Mouse (Mus musculus) erythroblast, embryonic 14.5 days (primary cell): Measurements from ENCODE around the gene Tmem91. TPM values are rescaled to one million over a fixed set of nuclear protein-coding genes. Genes with fewer than 3 reads are reported as not detected.

Source experiments
- H3K27me3 ChIP-seq: 2 replicates; pipeline ENCODE4 v1.6.1; 2012; ENCODE audit warnings: inconsistent platforms; ENCODE audit not compliant: control insufficient read depth
- H3K36me3 ChIP-seq: 2 replicates; pipeline ENCODE4 v1.6.1; 2012; ENCODE audit warnings: mild to moderate bottlenecking, inconsistent platforms; ENCODE audit not compliant: control insufficient read depth
- H3K4me1 ChIP-seq: 2 replicates; pipeline ENCODE4 v1.6.1; 2012; ENCODE audit warnings: inconsistent platforms; ENCODE audit not compliant: control insufficient read depth
- H3K4me3 ChIP-seq: replicated peaks from 2 replicates; pipeline ENCODE3; 2012; ENCODE audit warnings: moderate library complexity, mild to moderate bottlenecking, inconsistent platforms
- H3K9me3 ChIP-seq: 2 replicates; pipeline ENCODE4 v1.6.1; 2012; ENCODE audit warnings: low read length, inconsistent platforms, mixed read lengths; ENCODE audit not compliant: control insufficient read depth
- GATA1 ChIP-seq: IDR thresholded peaks from 2 replicates; pipeline ENCODE4 v1.6.1; 2012; ENCODE audit warnings: low read length, inconsistent platforms, mixed read lengths
- TAL1 ChIP-seq: IDR thresholded peaks from 3 replicates; pipeline ENCODE4 v1.6.1; 2012; ENCODE audit warnings: low read length, inconsistent platforms, mixed read lengths
- polyA plus RNA-seq: library from polyadenylated mRNA; stranded (reverse); fragments of >175 nt; gene quantifications from 2 replicates; pipeline ENCODE4 v1.2.3, GENCODE M21; 2012

Tmem91 gene
- polyA plus RNA-seq, 1 experiment: 0.01 TPM

DNA sequence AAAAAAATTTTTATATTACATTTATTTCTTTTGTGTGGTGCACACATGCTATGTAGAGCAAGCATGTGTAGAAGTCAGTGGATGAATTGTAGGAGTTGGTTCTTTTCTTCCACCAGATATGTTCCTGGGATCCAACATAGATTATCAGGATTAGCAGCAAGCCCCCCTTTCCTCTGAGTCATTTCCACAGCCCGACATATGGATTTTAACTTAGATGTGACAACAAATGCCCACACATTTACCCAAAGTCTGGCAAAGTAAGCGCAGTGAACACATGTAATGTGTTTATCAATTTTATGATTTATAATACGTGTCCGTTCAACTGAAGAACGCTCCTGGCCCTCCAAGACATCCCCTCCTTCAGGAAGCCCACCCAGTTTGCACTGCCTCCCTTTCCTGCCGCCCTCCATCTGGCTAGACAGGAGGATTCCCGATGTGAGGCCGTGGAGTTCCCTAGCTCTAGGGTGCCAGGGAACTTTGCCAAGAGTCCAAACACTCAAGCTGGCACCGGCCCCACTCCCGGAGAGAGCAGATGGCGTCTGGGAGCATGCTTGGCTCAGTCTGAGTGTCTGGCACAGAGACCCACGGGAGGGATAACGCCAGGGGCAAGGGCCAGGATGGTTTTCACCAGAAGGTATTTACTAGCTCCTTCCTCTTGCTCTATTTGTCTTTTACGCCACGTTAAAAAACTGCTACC lies 1.3 kb upstream of the Tmem91 start:
- no peaks in the 10 kb centered on the region for H3K9me3 ChIP-seq
- TF ChIP-seq TAL1: no peak
- H3K27me3 ChIP-seq: peaks cover 38% of the 10 kb centered on the region
- H3K4me1 ChIP-seq: peaks cover 32% of the 10 kb centered on the region
- H3K36me3 ChIP-seq: no peaks in the 10 kb centered on the region
- no peak overlapping the region for H3K4me3 ChIP-seq

DNA sequence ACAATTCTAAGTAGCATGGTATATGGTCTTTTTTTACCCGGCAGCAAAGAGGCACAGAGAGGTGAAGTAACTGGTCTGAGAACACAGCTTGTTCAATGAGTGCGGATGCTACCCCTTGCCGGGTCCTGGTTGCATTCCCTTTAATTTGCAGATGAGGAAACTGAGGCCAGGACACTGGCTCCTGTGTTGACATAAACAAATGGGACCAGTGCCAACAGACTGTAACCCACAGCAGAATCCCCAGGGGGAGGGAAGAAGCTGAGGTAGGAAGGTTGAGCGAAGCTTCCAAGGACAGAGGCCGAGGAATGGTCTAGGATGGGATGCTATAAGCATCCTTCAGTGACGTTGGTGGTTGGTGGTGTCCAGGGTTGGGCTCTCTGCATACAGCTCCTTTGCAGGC lies 439 bp upstream of the Tmem91 start:
- Histone ChIP-seq H3K4me1 (peaks cover 24% of the 10 kb centered on the region), H3K36me3 (no peaks in the 10 kb centered on the region; the same call in 1 of the 2 replicates), H3K27me3 (peaks cover 38% of the 10 kb centered on the region), H3K4me3 (no peak overlapping the region), H3K9me3 (no peaks in the 10 kb centered on the region)
- TF ChIP-seq GATA1: no peak
- TF ChIP-seq TAL1: no peak

DNA sequence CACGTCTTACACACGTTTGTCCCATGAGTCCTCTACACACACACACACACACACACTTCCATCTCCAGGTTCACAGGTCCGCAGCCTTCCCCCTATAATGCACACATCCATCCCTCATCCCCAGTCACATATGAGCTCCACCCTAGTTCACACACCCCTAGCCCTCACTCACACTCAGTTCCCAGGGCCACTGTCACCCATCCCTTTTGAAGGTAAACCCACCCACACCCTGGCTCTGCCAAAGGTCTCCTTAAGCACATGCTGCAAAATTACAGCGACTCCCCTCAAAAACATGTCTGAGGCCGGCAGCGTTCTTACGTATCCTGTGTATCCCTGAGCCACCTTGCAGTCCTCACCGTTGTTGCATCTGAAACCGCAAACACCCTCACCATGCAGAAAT lies 669 bp downstream of the Tmem91 start:
- H3K27me3 ChIP-seq: peaks cover 38% of the 10 kb centered on the region
- H3K36me3 ChIP-seq: peaks cover 2% of the 10 kb centered on the region
- no peak overlapping the region for H3K4me3 ChIP-seq
- H3K9me3 ChIP-seq: no peaks in the 10 kb centered on the region
- TF ChIP-seq GATA1 (no peak), TAL1 (no peak)
- peaks cover 13% of the 10 kb centered on the region for H3K4me1 ChIP-seq

DNA sequence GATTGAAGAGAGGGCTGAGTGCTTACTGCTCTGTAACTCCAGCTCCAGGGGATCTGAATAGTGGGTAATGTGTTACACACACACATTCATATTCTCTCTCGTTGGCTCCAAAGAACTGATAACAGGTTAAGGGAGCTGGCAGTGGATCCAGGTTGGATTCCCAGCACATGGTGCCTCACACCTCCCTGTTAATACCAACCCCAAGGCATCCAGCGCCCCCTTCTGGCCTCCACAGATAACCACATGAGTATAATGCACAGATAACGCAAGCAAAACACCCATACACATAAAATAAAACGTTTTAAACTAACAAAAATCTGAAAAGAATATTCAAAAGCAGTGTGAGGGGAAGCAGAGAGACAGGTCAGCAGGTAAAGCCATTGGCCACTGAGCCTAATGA lies 2.5 kb downstream of the Tmem91 start:
- no peak for TF ChIP-seq TAL1

DNA sequence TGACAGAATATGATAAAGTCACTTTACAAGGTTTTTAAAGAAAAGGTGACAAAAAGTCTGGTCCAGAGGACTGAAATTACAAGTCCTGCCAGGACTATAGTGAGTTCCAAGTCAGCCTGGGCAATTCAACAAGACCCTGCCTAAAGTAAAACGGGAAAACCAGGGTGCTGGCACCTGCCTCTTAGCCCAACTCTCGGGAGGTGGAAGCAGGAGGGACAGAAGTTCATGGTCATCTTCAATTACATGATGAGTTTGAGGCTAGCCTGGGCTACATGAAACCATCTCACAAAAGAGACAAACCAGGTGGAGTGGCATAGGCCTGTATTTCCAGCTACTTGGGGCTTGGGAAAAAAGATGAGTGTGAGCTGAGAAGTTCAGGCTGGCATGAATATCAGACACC lies 3.3 kb downstream of the Tmem91 start:
- Histone ChIP-seq H3K36me3 (peaks cover 28% of the 10 kb centered on the region), H3K4me1 (peaks cover 8% of the 10 kb centered on the region), H3K27me3 (peaks cover 38% of the 10 kb centered on the region), H3K4me3 (no peak overlapping the region), H3K9me3 (no peaks in the 10 kb centered on the region)
- no peak for TF ChIP-seq TAL1
- TF ChIP-seq GATA1: no peak

More for the DNA sequence above, 2.5 kb downstream of the Tmem91 start:
- Histone ChIP-seq H3K9me3 (no peaks in the 10 kb centered on the region), H3K4me1 (peaks cover 8% of the 10 kb centered on the region), H3K4me3 (no peak overlapping the region), H3K36me3 (peaks cover 21% of the 10 kb centered on the region), H3K27me3 (peaks cover 38% of the 10 kb centered on the region)

DNA sequence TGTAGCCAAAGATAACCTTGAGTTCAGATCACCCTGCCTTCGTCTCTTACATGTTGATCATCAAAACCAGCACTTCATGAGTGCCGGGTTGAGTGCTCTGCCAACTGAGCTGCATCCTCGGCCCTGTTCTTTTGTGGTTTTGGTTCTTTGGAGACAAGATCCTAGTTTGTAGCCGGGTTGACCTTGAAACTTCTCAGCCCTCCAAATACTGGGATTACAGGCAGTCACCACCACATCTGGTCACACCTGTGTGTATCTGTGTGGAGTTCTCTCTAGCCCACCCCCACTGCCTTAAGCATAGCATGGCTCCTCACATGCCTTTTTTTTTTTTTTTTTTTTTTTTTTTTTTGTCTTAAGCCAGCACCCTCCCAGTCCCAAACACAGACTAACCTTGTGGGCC lies 4.9 kb downstream of the Tmem91 start:
- peaks cover 26% of the 10 kb centered on the region for H3K27me3 ChIP-seq
- H3K36me3 ChIP-seq: peaks cover 43% of the 10 kb centered on the region
- H3K9me3 ChIP-seq: no peaks in the 10 kb centered on the region
- TF ChIP-seq GATA1: no peak
- no peak for TF ChIP-seq TAL1
- H3K4me3 ChIP-seq: no peak overlapping the region
- H3K4me1 ChIP-seq: peaks cover 8% of the 10 kb centered on the region

DNA sequence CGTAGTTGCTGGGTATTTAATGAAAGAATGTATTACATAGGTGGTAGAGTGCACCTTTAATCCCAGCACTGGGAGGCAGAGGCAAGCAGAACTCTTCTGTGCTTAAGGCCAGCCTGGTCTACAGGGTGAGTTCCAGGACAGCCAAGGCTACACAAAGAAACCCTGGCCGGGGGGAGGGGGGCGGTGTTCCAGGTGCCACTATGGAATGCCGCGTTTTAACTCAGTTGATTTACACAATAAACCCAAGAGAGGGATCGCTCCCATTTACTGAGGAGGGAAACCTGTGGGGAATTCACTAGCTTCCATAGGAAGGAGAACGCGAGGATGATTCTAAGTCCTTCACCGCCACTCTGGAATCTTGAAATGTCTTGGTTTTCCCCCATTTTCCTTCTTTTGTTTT lies 5.3 kb downstream of the Tmem91 start:
- no peaks in the 10 kb centered on the region for H3K9me3 ChIP-seq
- peaks cover 4% of the 10 kb centered on the region for H3K4me1 ChIP-seq
- H3K4me3 ChIP-seq: no peak overlapping the region
- TF ChIP-seq TAL1: no peak
- no peak for TF ChIP-seq GATA1
- H3K36me3 ChIP-seq: peaks cover 48% of the 10 kb centered on the region
- peaks cover 21% of the 10 kb centered on the region for H3K27me3 ChIP-seq

DNA sequence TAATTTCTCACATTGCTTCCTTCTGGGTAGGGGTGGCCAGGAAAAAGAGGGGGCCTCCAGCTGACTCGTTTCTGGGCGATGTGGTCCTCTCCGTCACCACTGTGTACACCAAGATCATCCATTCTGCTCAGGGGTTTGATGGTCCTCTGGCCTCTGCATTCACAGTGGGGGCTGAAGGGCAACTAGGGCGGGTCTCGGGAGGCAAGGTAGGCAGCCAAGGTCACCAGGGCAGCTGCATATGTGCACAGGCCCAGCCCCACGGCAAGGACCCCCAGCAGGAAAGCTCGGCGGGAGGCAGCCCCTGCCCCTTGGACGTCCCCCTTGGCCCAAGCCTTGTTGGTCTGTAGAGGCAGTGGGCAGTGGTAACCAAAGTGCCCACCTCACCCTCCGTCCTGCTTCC lies 5.8 kb downstream of the Tmem91 start:
- H3K4me3 ChIP-seq: no peak overlapping the region
- H3K9me3 ChIP-seq: no peaks in the 10 kb centered on the region
- TF ChIP-seq TAL1 (no peak), GATA1 (no peak)
- peaks cover 16% of the 10 kb centered on the region for H3K27me3 ChIP-seq
- peaks cover 52% of the 10 kb centered on the region for H3K36me3 ChIP-seq
- no peaks in the 10 kb centered on the region for H3K4me1 ChIP-seq

DNA sequence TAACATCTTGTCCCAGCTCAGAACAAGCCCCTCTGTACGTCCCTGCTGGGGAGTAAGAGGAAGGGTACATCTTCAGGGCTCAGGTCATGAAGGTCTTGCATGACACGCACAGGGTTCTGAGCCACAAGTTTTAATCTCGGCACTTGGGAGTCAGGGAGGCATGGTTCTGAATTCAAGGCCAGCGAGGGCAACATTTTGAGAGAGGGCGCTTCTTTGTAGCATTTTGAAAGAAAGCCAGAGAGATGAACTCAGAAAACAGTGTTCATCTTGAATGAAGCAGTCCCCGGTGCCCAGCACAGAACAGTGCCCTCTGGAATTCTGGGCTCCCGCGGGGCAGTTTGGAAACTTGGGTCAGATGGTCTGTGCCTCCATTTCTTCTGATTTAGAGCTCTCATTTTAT lies 8.6 kb downstream of the Tmem91 start:
- no peaks in the 10 kb centered on the region; the same call in 1 of the 2 replicates for H3K4me1 ChIP-seq
- no peaks in the 10 kb centered on the region for H3K27me3 ChIP-seq
- TF ChIP-seq TAL1 (no peak), GATA1 (no peak)
- no peaks in the 10 kb centered on the region for H3K9me3 ChIP-seq
- H3K36me3 ChIP-seq: peaks cover 76% of the 10 kb centered on the region
- no peak overlapping the region for H3K4me3 ChIP-seq
